Mouse (Mus musculus): ENCODE data around the gene Vwf. TPM values are rescaled to one million over a fixed set of nuclear protein-coding genes. Genes with fewer than 3 reads are reported as not detected.

Gene Vwf
- polyA plus RNA-seq, 1 experiment from 2014 or later: 8.0 TPM

DNA sequence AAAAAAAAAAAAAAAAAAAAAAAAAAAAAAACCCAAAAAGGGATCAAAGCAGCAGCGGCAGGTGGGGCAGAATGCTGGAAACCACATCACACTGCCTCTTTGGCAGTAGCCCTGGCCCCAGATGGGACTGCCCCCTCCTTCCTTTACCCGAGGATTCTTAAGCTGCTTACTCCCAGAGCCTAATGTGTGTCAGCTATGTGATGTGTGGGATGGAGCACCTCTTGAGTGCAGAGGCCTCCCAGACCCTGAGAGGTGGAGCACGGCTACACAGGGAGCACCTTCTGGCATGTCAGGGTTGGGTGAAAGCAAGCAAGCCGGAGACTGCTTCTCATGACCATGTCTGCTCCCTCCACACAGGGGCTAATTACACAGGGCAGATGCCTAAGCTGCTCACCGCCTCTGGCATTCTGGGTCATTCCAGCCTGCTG is 180.9 kb downstream of the Vwf start:
- Histone ChIP-seq H3K27me3 (no peaks in the 10 kb centered on the region), H3K36me3 (no peaks in the 10 kb centered on the region), H3K27ac (replicated peaks) (no peak overlapping the region), H3K4me2 (no peak overlapping the region), H3K4me1 (replicated peaks) (no peaks in the 10 kb centered on the region), H3K4me3 (no peak overlapping the region), H3K9ac (no peak overlapping the region), H3K9me3 (no peaks in the 10 kb centered on the region; the same call in 1 of the 2 replicates)
- WGBS: 70% methylated on average over 5 of the region's 5 CpGs
- ATAC-seq (ENCODE audit: low read depth): no peak

DNA sequence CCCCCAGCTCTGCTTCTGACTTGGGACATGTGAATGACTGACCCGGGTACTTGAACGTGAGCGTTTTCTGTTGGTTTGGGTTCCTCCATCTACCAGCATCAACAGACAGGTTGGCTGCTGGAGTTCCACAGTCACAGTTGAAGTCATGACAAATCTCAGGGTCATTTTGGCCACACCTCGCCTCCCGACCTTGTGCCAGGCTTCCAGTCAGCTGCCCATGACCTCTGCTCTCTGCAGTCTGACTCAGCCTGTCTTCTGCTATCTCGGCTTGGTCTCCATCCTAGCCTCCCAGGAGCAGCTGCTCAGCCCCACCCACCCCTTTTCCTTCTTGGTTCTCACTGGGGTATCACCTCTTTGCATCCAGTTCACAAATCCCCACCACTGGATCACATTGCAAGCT is 182.9 kb downstream of the Vwf start:
- Histone ChIP-seq H3K9ac (no peak overlapping the region), H3K9me3 (no peaks in the 10 kb centered on the region; the same call in 1 of the 2 replicates), H3K4me1 (replicated peaks) (no peaks in the 10 kb centered on the region), H3K27me3 (no peaks in the 10 kb centered on the region), H3K4me3 (no peak overlapping the region), H3K4me2 (no peak overlapping the region), H3K36me3 (no peaks in the 10 kb centered on the region), H3K27ac (replicated peaks) (no peak overlapping the region)
- ATAC-seq (ENCODE audit: low read depth): no peak
- 83% methylated on average over 6 of the region's 6 CpGs for WGBS

DNA sequence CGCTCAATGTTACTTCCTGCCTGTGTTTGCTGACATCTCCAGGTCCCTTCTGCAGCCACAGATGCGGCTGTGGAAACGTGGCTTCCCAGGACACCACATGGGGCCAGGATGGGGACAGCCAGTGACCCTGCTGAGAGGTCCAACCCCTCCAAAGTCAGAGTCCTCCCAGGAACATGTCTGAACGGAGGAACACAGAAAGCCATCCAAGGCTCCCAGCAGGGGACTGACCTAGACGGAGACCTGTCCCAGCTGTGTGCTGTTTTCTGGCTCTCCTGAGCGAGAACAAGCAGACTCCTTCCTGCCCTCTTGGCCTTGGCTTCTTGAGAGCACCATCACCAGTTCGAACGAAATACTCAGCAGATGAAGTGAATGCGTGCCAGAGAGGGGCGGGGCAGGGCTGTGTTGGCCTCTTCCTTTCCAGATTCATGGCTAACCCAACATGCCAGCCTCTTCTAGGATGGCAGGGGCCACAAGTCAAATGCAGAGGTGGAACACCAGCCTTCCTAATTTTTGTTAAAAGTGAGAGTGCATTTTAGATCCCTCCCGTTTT is 183.5 kb downstream of the Vwf start:
- no peaks in the 10 kb centered on the region for H3K36me3 ChIP-seq
- no peaks in the 10 kb centered on the region for H3K4me1 ChIP-seq (replicated peaks)
- no peak overlapping the region for H3K4me3 ChIP-seq
- ATAC-seq (ENCODE audit: low read depth): no peak
- no peak overlapping the region for H3K9ac ChIP-seq
- 73% methylated on average over 11 of the region's 11 CpGs for WGBS
- H3K9me3 ChIP-seq: no peaks in the 10 kb centered on the region; the same call in 1 of the 2 replicates
- H3K4me2 ChIP-seq: no peak overlapping the region
- no peak overlapping the region for H3K27ac ChIP-seq (replicated peaks)
- H3K27me3 ChIP-seq: no peaks in the 10 kb centered on the region

Other genes with a start within 250 kb of the Vwf start
- gene Ltbr, start 232.9 kb upstream of the Vwf start, polyA plus RNA-seq (2015; fragmentation: Nextera tagmentation; extraction: Ambion mirVana): 16.3 and 17.5 TPM in 2 replicates
- 0.36 and 0.63 TPM in 2 replicates for gene Scnn1a, start 226.1 kb upstream of the Vwf start, polyA plus RNA-seq (2015; fragmentation: Nextera tagmentation; extraction: Ambion mirVana)
- gene Tnfrsf1a, start 197.4 kb upstream of the Vwf start, polyA plus RNA-seq (2015; fragmentation: Nextera tagmentation; extraction: Ambion mirVana): 17.5 and 21.5 TPM in 2 replicates
- 0.23 TPM in 1 of 2 replicates, not detected in the other for gene Plekhg6, start 166.0 kb upstream of the Vwf start, polyA plus RNA-seq (2015; fragmentation: Nextera tagmentation; extraction: Ambion mirVana)
- 66.9 and 74.0 TPM in 2 replicates for gene Cd9, start 52.0 kb upstream of the Vwf start, polyA plus RNA-seq (2015; fragmentation: Nextera tagmentation; extraction: Ambion mirVana)
- 0.60 and 0.72 TPM in 2 replicates for gene Ano2, start 143.6 kb downstream of the Vwf start, polyA plus RNA-seq (2015; fragmentation: Nextera tagmentation; extraction: Ambion mirVana)

Data from neural tube, embryonic 13.5 days (tissue).